ENCODE assay signal across 28 mouse cellular contexts in genomic region chrX:104707935-104708334, GRCm38 (mm10).
"Had no signal": no experiment of that assay in that cellular context is flagged by ENCODE, and none has a peak within 500 bp of the region (broad histone marks: within the 10 kb centered on the region; RNA-seq: fewer than 3 reads in every experiment).

No protein-coding gene starts in this region.

- H3K4me1 ChIP-seq: embryonic facial prominence, embryonic 12.5 days; embryonic facial prominence, embryonic 13.5 days; embryonic facial prominence, embryonic 15.5 days; forebrain, embryonic 10.5 days; forebrain, embryonic 12.5 days; forebrain, embryonic 13.5 days; forebrain, embryonic 15.5 days; heart, embryonic 10.5 days had no signal

- ATAC-seq: forebrain, embryonic 13.5 days; forebrain, embryonic 14.5 days; forebrain, embryonic 15.5 days; forebrain, embryonic 16.5 days; forebrain, postnatal 0 days had no signal

- H3K9ac ChIP-seq: embryonic facial prominence, embryonic 12.5 days; embryonic facial prominence, embryonic 13.5 days; embryonic facial prominence, embryonic 15.5 days; forebrain, embryonic 12.5 days; forebrain, embryonic 13.5 days; forebrain, embryonic 15.5 days; forebrain, postnatal 0 days had no signal

- DNase-seq: cerebellum, adult 8-10 months; cerebellum, adult 9-11 months; cerebellum, postnatal 10 days; cerebellum, postnatal 14 days; cerebellum, postnatal 25 days; cerebellum, postnatal 36 days; embryo, embryonic 11 days; forebrain, postnatal 0 days; gastrocnemius, adult 2 months; gastrocnemius, postnatal 10 days; gastrocnemius, postnatal 14 days; gastrocnemius, postnatal 25 days; gastrocnemius, postnatal 36 days; heart, adult 11 months; heart, adult 18-20 months; heart, adult 2 months had no signal

- H3K27me3 ChIP-seq: embryonic facial prominence, embryonic 12.5 days; embryonic facial prominence, embryonic 15.5 days; forebrain, embryonic 13.5 days; forebrain, embryonic 15.5 days had no signal

- H3K27ac ChIP-seq: embryonic facial prominence, embryonic 12.5 days; embryonic facial prominence, embryonic 13.5 days; embryonic facial prominence, embryonic 15.5 days; forebrain, embryonic 10.5 days; forebrain, embryonic 12.5 days; forebrain, embryonic 13.5 days; forebrain, embryonic 15.5 days; gastrocnemius, adult 2 months; heart, adult 2 months; heart, embryonic 10.5 days had no signal

- H3K4me2 ChIP-seq: embryonic facial prominence, embryonic 12.5 days; embryonic facial prominence, embryonic 13.5 days; embryonic facial prominence, embryonic 15.5 days; forebrain, embryonic 12.5 days; forebrain, embryonic 13.5 days; forebrain, embryonic 15.5 days; heart, embryonic 11.5 days had no signal

- H3K9me3 ChIP-seq: embryonic facial prominence, embryonic 12.5 days; embryonic facial prominence, embryonic 13.5 days; embryonic facial prominence, embryonic 15.5 days; forebrain, embryonic 10.5 days; forebrain, embryonic 12.5 days; forebrain, embryonic 13.5 days; forebrain, embryonic 15.5 days; heart, embryonic 10.5 days had no signal

- H3K4me3 ChIP-seq: embryonic facial prominence, embryonic 12.5 days; embryonic facial prominence, embryonic 13.5 days; embryonic facial prominence, embryonic 15.5 days; erythroblast, embryonic 14.5 days; forebrain, embryonic 10.5 days; forebrain, embryonic 12.5 days; forebrain, embryonic 13.5 days; forebrain, embryonic 15.5 days; gastrocnemius, adult 2 months; heart, adult 2 months; heart, embryonic 10.5 days had no signal

- H3K36me3 ChIP-seq: embryonic facial prominence, embryonic 12.5 days; embryonic facial prominence, embryonic 13.5 days; embryonic facial prominence, embryonic 15.5 days; forebrain, embryonic 10.5 days; forebrain, embryonic 12.5 days; forebrain, embryonic 15.5 days; heart, embryonic 10.5 days had no signal
